Mouse (Mus musculus): Measurements from ENCODE around the gene Pin4.
"Not testable (repeated sequence)": the region's sequence is repeated elsewhere in the genome, so short reads cannot be mapped to it uniquely, and the experiment has no call there.

The Pin4 gene

GRCm38 (mm10) chrX:102119042-102119864, at the start of gene Pin4:
Gene Pin4, plus strand, starts transcription at chrX:102119447.
- in situ Hi-C loops (cut with MboI; ENCODE audit: unreplicated experiment in 2 of 2): loop anchor here (5.0 to 10.0 kb wide), 2 partner anchors 37 to 54 kb away; no protein-coding TSS in a partner anchor

GRCm38 (mm10) chrX:102070591-102071471, 48.4 kb upstream of the Pin4 start, which contains the start of gene Rtl5:
Gene Rtl5, minus strand, starts transcription at chrX:102071304.
- in situ Hi-C loops (cut with MboI; ENCODE audit: unreplicated experiment in 2 of 2): loop anchor here in 1 of 2 experiments (25.0 kb wide), 1 partner anchor 566 kb away; the partner anchor contains the start of gene Phka1

- in situ Hi-C loops (cut with MboI; ENCODE audit: unreplicated experiment in 2 of 2): loop anchor here in 1 of 2 experiments (25.0 kb wide), 1 partner anchor 566 kb away; the partner anchor contains the start of gene Phka1
These were observed 47.7 kb upstream of the Pin4 start for GRCm38 (mm10) chrX:102071517-102071916.

GRCm38 (mm10) chrX:102073605-102074325, 45.5 kb upstream of the Pin4 start:
- in situ Hi-C loops (cut with MboI; ENCODE audit: unreplicated experiment in 2 of 2): loop anchor here in 1 of 2 experiments (25.0 kb wide), 1 partner anchor 564 kb away; the partner anchor contains the start of gene Phka1

- in situ Hi-C loops (cut with MboI; ENCODE audit: unreplicated experiment in 2 of 2): loop anchor here in 1 of 2 experiments (25.0 kb wide), 1 partner anchor 563 kb away; the partner anchor contains the start of gene Phka1
These were observed 44.8 kb upstream of the Pin4 start for GRCm38 (mm10) chrX:102074435-102074834.

GRCm38 (mm10) chrX:102075158-102075557, 44.1 kb upstream of the Pin4 start:
- in situ Hi-C loops (cut with MboI; ENCODE audit: unreplicated experiment in 2 of 2): loop anchor here in 1 of 2 experiments (25.0 kb wide), 1 partner anchor 1537 kb away; no protein-coding TSS in a partner anchor

GRCm38 (mm10) chrX:102076886-102077765, 42.1 kb upstream of the Pin4 start:
- in situ Hi-C loops (cut with MboI; ENCODE audit: unreplicated experiment in 2 of 2): loop anchor here in 1 of 2 experiments (25.0 kb wide), 1 partner anchor 1535 kb away; no protein-coding TSS in a partner anchor

- in situ Hi-C loops (cut with MboI; ENCODE audit: unreplicated experiment in 2 of 2): loop anchor here (5.0 to 25.0 kb wide), 2 partner anchors 36 to 1531 kb away; partner anchors contain the start of gene Pin4 (in 2 of the 2)
These were observed 38.2 kb upstream of the Pin4 start for GRCm38 (mm10) chrX:102081076-102081475.

- in situ Hi-C loops (cut with MboI; ENCODE audit: unreplicated experiment in 2 of 2): loop anchor here (5.0 to 25.0 kb wide), 2 partner anchors 36 to 1531 kb away; partner anchors contain the start of gene Pin4 (in 2 of the 2)
These were observed 37.5 kb upstream of the Pin4 start for GRCm38 (mm10) chrX:102081573-102082279.

- in situ Hi-C loops (cut with MboI; ENCODE audit: unreplicated experiment in 2 of 2): loop anchor here (5.0 to 25.0 kb wide), 2 partner anchors 35 to 1530 kb away; partner anchors contain the start of gene Pin4 (in 2 of the 2)
These were observed 36.9 kb upstream of the Pin4 start for GRCm38 (mm10) chrX:102082340-102082739.

- in situ Hi-C loops (cut with MboI; ENCODE audit: unreplicated experiment in 2 of 2): loop anchor here in 1 of 2 experiments (25.0 kb wide), 1 partner anchor 1526 kb away; no protein-coding TSS in a partner anchor
These were observed 33.3 kb upstream of the Pin4 start for GRCm38 (mm10) chrX:102085798-102086443.

- in situ Hi-C loops (cut with MboI; ENCODE audit: unreplicated experiment in 2 of 2): loop anchor here in 1 of 2 experiments (25.0 kb wide), 1 partner anchor 1522 kb away; no protein-coding TSS in a partner anchor
These were observed 28.6 kb upstream of the Pin4 start for GRCm38 (mm10) chrX:102090605-102091004.

- in situ Hi-C loops (cut with MboI; ENCODE audit: unreplicated experiment in 2 of 2): loop anchor here in 1 of 2 experiments (25.0 kb wide), 1 partner anchor 1518 kb away; no protein-coding TSS in a partner anchor
These were observed 24.8 kb upstream of the Pin4 start for GRCm38 (mm10) chrX:102094381-102094904.

GRCm38 (mm10) chrX:102101886-102102285, 17.4 kb upstream of the Pin4 start:
- in situ Hi-C loops (cut with MboI; ENCODE audit: unreplicated experiment in 2 of 2): no loop called here

- in situ Hi-C loops (cut with MboI; ENCODE audit: unreplicated experiment in 2 of 2): not testable (repeated sequence)
These were observed 15.4 kb upstream of the Pin4 start for GRCm38 (mm10) chrX:102103830-102104229.

GRCm38 (mm10) chrX:102109349-102109748, 9.9 kb upstream of the Pin4 start:
- in situ Hi-C loops (cut with MboI; ENCODE audit: unreplicated experiment in 2 of 2): not testable (repeated sequence)

GRCm38 (mm10) chrX:102115676-102116075, 3.6 kb upstream of the Pin4 start:
- in situ Hi-C loops (cut with MboI; ENCODE audit: unreplicated experiment in 2 of 2): loop anchor here (5.0 to 10.0 kb wide), 2 partner anchors 33 to 51 kb away; no protein-coding TSS in a partner anchor
